14 mouse cellular contexts compared by ENCODE assay signal in the genomic region with DNA sequence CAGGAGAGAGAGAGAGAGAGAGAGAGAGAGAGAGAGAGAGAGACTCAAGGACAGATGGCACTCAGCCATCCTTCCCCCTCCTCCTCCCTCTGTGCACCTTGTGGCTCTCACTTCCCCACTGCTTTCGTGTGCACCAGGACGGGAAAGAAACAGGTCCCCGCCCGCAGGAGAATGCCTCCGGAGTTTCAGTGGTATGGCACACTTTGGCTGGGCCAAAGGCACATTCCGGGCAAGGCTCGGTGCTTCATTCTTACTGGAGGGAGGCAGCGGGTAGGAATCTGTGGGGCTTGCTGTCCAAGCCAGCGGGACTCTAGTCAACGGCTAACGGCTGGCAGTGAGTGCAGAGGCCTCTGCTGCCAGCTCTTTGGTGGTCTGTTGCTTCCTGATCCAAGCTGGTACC.
DNase-seq lines count a peak whose midpoint lies in the region; ATAC-seq and TF ChIP-seq lines count a peak whose summit lies in the region.
"Had no signal": no experiment of that assay in that cellular context is flagged by ENCODE, and none has a peak within 500 bp of the region (broad histone marks: within the 10 kb centered on the region; RNA-seq: fewer than 3 reads in every experiment).

No protein-coding gene starts in this region.

- no peak for DNase-seq in frontal cortex, adult 2 months (ENCODE audit: extremely low spot score in 1 of 2, low spot score in 1 of 2)
- DNase-seq in kidney, adult 8-10 months = peak; percentile 9 to 19
- DNase-seq in kidney, postnatal 10 days = no peak
- peak; percentile 86 for DNase-seq in brain, embryonic 14.5 days (ENCODE audit: low read depth)
- peak; percentile 68 for DNase-seq in hindbrain, postnatal 0 days (ENCODE audit: low spot score)
- DNase-seq in lung, postnatal 0 days (ENCODE audit: low spot score) = no peak
- no peak for DNase-seq in spleen, postnatal 14 days (ENCODE audit: low spot score in 2 of 2)
- DNase-seq: adrenal gland, postnatal 10 days; cerebellum, adult 11 months; lung, postnatal 10 days had no signal

- peak; percentile 44; the same call in 1 of the 2 replicates for ATAC-seq in frontal cortex, adult (ENCODE audit: low TSS enrichment)
- no peak for ATAC-seq in hindbrain, postnatal 0 days
- no peak for ATAC-seq in lung, postnatal 0 days

- no peak overlapping the region for H3K27ac ChIP-seq in hindbrain, postnatal 0 days
- no peak overlapping the region for H3K27ac ChIP-seq in lung, postnatal 0 days (ENCODE audit: low read length)
- H3K27ac ChIP-seq: heart, embryonic 15.5 days; left cerebral cortex, adult 2 months; stomach, postnatal 0 days had no signal

- no peak for TF ChIP-seq EP300 in lung, postnatal 0 days (IDR thresholded peaks at IDR 0.05)

- H3K9me3 ChIP-seq in hindbrain, postnatal 0 days (ENCODE audit: low read length) = peaks cover 6% of the 10 kb centered on the region; the same call in 1 of the 2 replicates
- no peaks in the 10 kb centered on the region for H3K9me3 ChIP-seq in lung, postnatal 0 days (ENCODE audit: low read length)
- H3K9me3 ChIP-seq: heart, embryonic 15.5 days had no signal

- no peak for TF ChIP-seq POLR2A in brain, embryonic 14.5 days (IDR thresholded peaks at IDR 0.05; ENCODE audit: borderline replicate concordance, extremely low read depth, insufficient read depth, insufficient read length, poor library complexity, severe bottlenecking)

- H3K36me3 ChIP-seq in hindbrain, postnatal 0 days (ENCODE audit: insufficient read depth, low read length) = no peaks in the 10 kb centered on the region
- no peaks in the 10 kb centered on the region for H3K36me3 ChIP-seq in lung, postnatal 0 days (ENCODE audit: insufficient read depth, low read length)
- H3K36me3 ChIP-seq: heart, embryonic 15.5 days had no signal

- H3K9ac ChIP-seq in hindbrain, postnatal 0 days (replicated peaks; ENCODE audit: low read length) = no peak overlapping the region
- H3K9ac ChIP-seq in lung, postnatal 0 days (replicated peaks; ENCODE audit: low read depth) = no peak overlapping the region
- H3K9ac ChIP-seq: heart, embryonic 15.5 days had no signal

- TF ChIP-seq CTCF in brain, embryonic 14.5 days (IDR thresholded peaks at IDR 0.05; ENCODE audit: borderline replicate concordance, extremely low read depth, insufficient read depth, insufficient read length) = no peak
- TF ChIP-seq CTCF in hindbrain, postnatal 0 days (IDR thresholded peaks at IDR 0.05; ENCODE audit: low read depth) = no peak
- TF ChIP-seq CTCF in lung, postnatal 0 days (IDR thresholded peaks at IDR 0.05) = no peak

- H3K4me2 ChIP-seq in hindbrain, postnatal 0 days (ENCODE audit: low read depth, low read length) = no peak overlapping the region
- no peak overlapping the region for H3K4me2 ChIP-seq in lung, postnatal 0 days (replicated peaks; ENCODE audit: low read depth, low read length)
- H3K4me2 ChIP-seq: heart, embryonic 15.5 days had no signal

- peaks cover 10% of the 10 kb centered on the region; the same call in 1 of the 2 replicates for H3K27me3 ChIP-seq in hindbrain, postnatal 0 days (ENCODE audit: insufficient read depth, low read length)
- no peaks in the 10 kb centered on the region for H3K27me3 ChIP-seq in lung, postnatal 0 days (replicated peaks; ENCODE audit: insufficient read depth, low read length)

- H3K4me1 ChIP-seq in hindbrain, postnatal 0 days (ENCODE audit: insufficient read depth, low read length) = no peaks in the 10 kb centered on the region
- H3K4me1 ChIP-seq in lung, postnatal 0 days (ENCODE audit: insufficient read depth, low read depth, low read length) = no peaks in the 10 kb centered on the region

- no peak overlapping the region for H3K4me3 ChIP-seq in hindbrain, postnatal 0 days (ENCODE audit: low read length)
- H3K4me3 ChIP-seq in lung, postnatal 0 days (ENCODE audit: low read depth, low read length) = no peak overlapping the region
- H3K4me3 ChIP-seq: heart, embryonic 15.5 days; left cerebral cortex, adult 2 months had no signal

- 42% methylated on average over 11 of the region's 11 CpGs for WGBS in hindbrain, postnatal 0 days
- 54% methylated on average over 10 of the region's 11 CpGs for WGBS in lung, postnatal 0 days

Comparison
In these comparisons a context has a peak if more than half of its experiments do, and no peak if none do; other contexts are left out.
1. DNase-seq: peak in kidney, adult 8-10 months (2 of 2), brain, embryonic 14.5 days (single experiment) and hindbrain, postnatal 0 days (single experiment); none in frontal cortex, adult 2 months (0 of 2), kidney, postnatal 10 days (single experiment), lung, postnatal 0 days (single experiment) and spleen, postnatal 14 days (0 of 2).